Mouse (Mus musculus) lung, embryonic 16.5 days (tissue): ENCODE results near the gene 4931414P19Rik. TPM values are rescaled to one million over a fixed set of nuclear protein-coding genes. Genes with fewer than 3 reads are reported as not detected.
A peak's percentile ranks its signal among the peaks of the same experiment; 100 is the strongest.
"Not testable (repeated sequence)": the region's sequence is repeated elsewhere in the genome, so short reads cannot be mapped to it uniquely, and the experiment has no call there.

ENCODE experiments used
- ATAC-seq: fragments of 200-750 bp; cut with Nextera tagmentation; 2 replicates; pipeline ENCODE4 v1.8.0; 2017; ENCODE audit warnings: low read depth, mild to moderate bottlenecking, moderate library complexity
- H3K27ac ChIP-seq: fragments of 300-500 bp; sonication (generic); 2 replicates; pipeline ENCODE4 v1.5.1; 2014; ENCODE audit warnings: mild to moderate bottlenecking, control low read depth, low read length
- H3K27me3 ChIP-seq: fragments of 300-500 bp; sonication (generic); 2 replicates; pipeline ENCODE4 v1.6.1; 2014; ENCODE audit warnings: low read depth, low read length, mixed read lengths; ENCODE audit not compliant: control insufficient read depth, insufficient read depth
- H3K36me3 ChIP-seq: fragments of 300-500 bp; sonication (generic); 2 replicates; pipeline ENCODE4 v1.6.1; 2014; ENCODE audit warnings: low read length; ENCODE audit not compliant: control insufficient read depth, insufficient read depth
- H3K4me1 ChIP-seq: fragments of 300-500 bp; sonication (generic); replicated peaks from 2 replicates; pipeline ENCODE4 v1.6.1; 2014; ENCODE audit warnings: low read length, mixed read lengths; ENCODE audit not compliant: control insufficient read depth, insufficient read depth
- H3K4me2 ChIP-seq: fragments of 300-500 bp; sonication (generic); 2 replicates; pipeline ENCODE4 v1.6.1; 2014; ENCODE audit warnings: low read depth, low read length, control low read depth
- H3K4me3 ChIP-seq: fragments of 300-500 bp; sonication (generic); 2 replicates; pipeline ENCODE4 v1.5.1; 2014; ENCODE audit warnings: mild to moderate bottlenecking, low read length, control low read depth
- H3K9ac ChIP-seq: fragments of 300-500 bp; sonication (generic); 2 replicates; pipeline ENCODE4 v1.6.1; 2014; ENCODE audit warnings: low read length, control low read depth
- H3K9me3 ChIP-seq: fragments of 300-500 bp; sonication (generic); 2 replicates; pipeline ENCODE4 v1.6.1; 2016; ENCODE audit warnings: low read length; ENCODE audit not compliant: control insufficient read depth
- WGBS: fragments of 180-500 bp; shearing (Covaris S2); extraction: QIAGEN DNeasy Blood & Tissue Kit; methylation state at CpG from one replicate; pipeline ENCODE4 v1.1.7; 2014; 5-methylcytosine and 5-hydroxymethylcytosine counted together
- polyA plus RNA-seq: library from polyadenylated mRNA; unstranded; fragments of >200 nt; fragmentation: Nextera tagmentation; extraction: Ambion mirVana; gene quantifications from 2 replicates; pipeline ENCODE4 v1.2.1, GENCODE M21; 2015

4931414P19Rik gene
- polyA plus RNA-seq, 1 experiment from 2014 or later, result 11.6 TPM

- H3K27me3 ChIP-seq, result no peaks in the 10 kb centered on the region
- H3K27ac ChIP-seq, result no peak overlapping the region
- no peak overlapping the region for H3K4me2 ChIP-seq
- H3K4me1 ChIP-seq, result peaks cover 7% of the 10 kb centered on the region
- no peak overlapping the region for H3K9ac ChIP-seq
- no peaks in the 10 kb centered on the region for H3K9me3 ChIP-seq
- 91% methylated on average over 16 of the region's 16 CpGs for WGBS
- H3K4me3 ChIP-seq, result no peak overlapping the region; the same call in 1 of the 2 replicates
- ATAC-seq, result no peak
- peaks cover 22% of the 10 kb centered on the region for H3K36me3 ChIP-seq
These were observed 10.5 kb upstream of the 4931414P19Rik start for GRCm38 (mm10) chr14:54616226-54616825.

- H3K4me2 ChIP-seq, H3K9me3 ChIP-seq, H3K4me1 ChIP-seq, ATAC-seq, H3K27ac ChIP-seq, H3K4me3 ChIP-seq, H3K9ac ChIP-seq, H3K27me3 ChIP-seq: not testable (repeated sequence)
- 94% methylated on average over 14 of the region's 16 CpGs for WGBS
- H3K36me3 ChIP-seq, result peaks cover 22% of the 10 kb centered on the region
These were observed 8.3 kb upstream of the 4931414P19Rik start for GRCm38 (mm10) chr14:54614130-54614529.

GRCm38 (mm10) chr14:54610648-54611047 is 4.9 kb upstream of the 4931414P19Rik start:
- Histone ChIP-seq H3K4me2 (no peak overlapping the region), H3K4me1 (0 out of 2 replicates have a peak, but pooled peaks cover 2% of the 10 kb centered on the region), H3K9ac (no peak overlapping the region), H3K9me3 (no peaks in the 10 kb centered on the region), H3K36me3 (peaks cover 21% of the 10 kb centered on the region), H3K27ac (no peak overlapping the region), H3K27me3 (no peaks in the 10 kb centered on the region), H3K4me3 (no peak overlapping the region)
- no peak for ATAC-seq
- 76% methylated on average over 6 of the region's 6 CpGs for WGBS

- H3K36me3 ChIP-seq, result peaks cover 14% of the 10 kb centered on the region
- H3K27ac ChIP-seq, result no peak overlapping the region
- H3K4me3 ChIP-seq, result no peak overlapping the region
- no peak overlapping the region for H3K9ac ChIP-seq
- H3K9me3 ChIP-seq, result no peaks in the 10 kb centered on the region
- H3K4me2 ChIP-seq, result no peak overlapping the region
- no peaks in the 10 kb centered on the region for H3K27me3 ChIP-seq
- H3K4me1 ChIP-seq, result peaks cover 2% of the 10 kb centered on the region; the same call in 1 of the 2 replicates
- WGBS, result 78% methylated on average over 4 of the region's 4 CpGs
- ATAC-seq, result no peak
These were observed 4.2 kb upstream of the 4931414P19Rik start for GRCm38 (mm10) chr14:54609962-54610361.

- Histone ChIP-seq H3K27ac (no peak overlapping the region), H3K36me3 (peaks cover 11% of the 10 kb centered on the region), H3K9me3 (no peaks in the 10 kb centered on the region), H3K27me3 (no peaks in the 10 kb centered on the region), H3K9ac (no peak overlapping the region), H3K4me3 (no peak overlapping the region), H3K4me1 (peaks cover 4% of the 10 kb centered on the region; the same call in 1 of the 2 replicates), H3K4me2 (no peak overlapping the region)
- no peak for ATAC-seq
- 48% methylated on average over 4 of the region's 4 CpGs for WGBS
These were observed 3.5 kb upstream of the 4931414P19Rik start for GRCm38 (mm10) chr14:54609245-54609644.

GRCm38 (mm10) chr14:54607226-54607625 is 1.4 kb upstream of the 4931414P19Rik start:
- Histone ChIP-seq H3K4me2 (no peak overlapping the region), H3K9me3 (no peaks in the 10 kb centered on the region), H3K27ac (no peak overlapping the region; the same call in 1 of the 2 replicates), H3K4me1 (peaks cover 10% of the 10 kb centered on the region), H3K9ac (no peak overlapping the region; the same call in 1 of the 2 replicates), H3K27me3 (no peaks in the 10 kb centered on the region), H3K36me3 (peaks cover 3% of the 10 kb centered on the region; the same call in 1 of the 2 replicates), H3K4me3 (no peak overlapping the region)
- no peak for ATAC-seq
- 26% methylated on average over 8 of the region's 8 CpGs for WGBS

GRCm38 (mm10) chr14:54603686-54604085 is 2.1 kb downstream of the 4931414P19Rik start:
- ATAC-seq, result no peak
- 79% methylated on average over 8 of the region's 8 CpGs for WGBS
- no peaks in the 10 kb centered on the region for H3K9me3 ChIP-seq

GRCm38 (mm10) chr14:54603038-54603654 is 2.6 kb downstream of the 4931414P19Rik start:
- H3K4me1 ChIP-seq, result peaks cover 11% of the 10 kb centered on the region
- H3K27ac ChIP-seq, result peak overlapping the region; percentile 93
- H3K4me2 ChIP-seq, result peak overlapping the region; percentile 39
- peak overlapping the region; percentile 73 for H3K4me3 ChIP-seq
- no peaks in the 10 kb centered on the region for H3K9me3 ChIP-seq
- H3K9ac ChIP-seq, result peak overlapping the region; percentile 81
- H3K27me3 ChIP-seq, result no peaks in the 10 kb centered on the region
- peak; percentile 99 for ATAC-seq
- 1% methylated on average over 46 of the region's 46 CpGs for WGBS
- 0 out of 2 replicates have a peak, but pooled peaks cover 4% of the 10 kb centered on the region for H3K36me3 ChIP-seq

More at GRCm38 (mm10) chr14:54603686-54604085, 2.1 kb downstream of the 4931414P19Rik start:
- H3K27me3 ChIP-seq, result no peaks in the 10 kb centered on the region
- peak overlapping the region; percentile 80 for H3K27ac ChIP-seq
- H3K4me2 ChIP-seq, result peak overlapping the region; percentile 39
- 0 out of 2 replicates have a peak, but pooled peaks cover 4% of the 10 kb centered on the region for H3K36me3 ChIP-seq
- peaks cover 11% of the 10 kb centered on the region for H3K4me1 ChIP-seq
- H3K9ac ChIP-seq, result 0 out of 2 replicates have a peak overlapping the region, but pooled peaks have one; percentile 37
- peak overlapping the region; percentile 73 for H3K4me3 ChIP-seq

GRCm38 (mm10) chr14:54602613-54603012 is 3.2 kb downstream of the 4931414P19Rik start:
- peak overlapping the region; percentile 73 for H3K4me3 ChIP-seq
- H3K4me1 ChIP-seq, result peaks cover 11% of the 10 kb centered on the region
- H3K27ac ChIP-seq, result peak overlapping the region; percentile 93
- H3K36me3 ChIP-seq, result 0 out of 2 replicates have a peak, but pooled peaks cover 4% of the 10 kb centered on the region
- H3K27me3 ChIP-seq, result no peaks in the 10 kb centered on the region
- no peak for ATAC-seq
- H3K4me2 ChIP-seq, result peak overlapping the region; percentile 39
- H3K9ac ChIP-seq, result peak overlapping the region; percentile 81
- WGBS, result 24% methylated on average over 4 of the region's 4 CpGs
- no peaks in the 10 kb centered on the region for H3K9me3 ChIP-seq
